Mouse (Mus musculus): Measurements from ENCODE around the gene Aars2.
A peak's percentile ranks its signal among the peaks of the same experiment; 100 is the strongest.

The Aars2 gene

DNA sequence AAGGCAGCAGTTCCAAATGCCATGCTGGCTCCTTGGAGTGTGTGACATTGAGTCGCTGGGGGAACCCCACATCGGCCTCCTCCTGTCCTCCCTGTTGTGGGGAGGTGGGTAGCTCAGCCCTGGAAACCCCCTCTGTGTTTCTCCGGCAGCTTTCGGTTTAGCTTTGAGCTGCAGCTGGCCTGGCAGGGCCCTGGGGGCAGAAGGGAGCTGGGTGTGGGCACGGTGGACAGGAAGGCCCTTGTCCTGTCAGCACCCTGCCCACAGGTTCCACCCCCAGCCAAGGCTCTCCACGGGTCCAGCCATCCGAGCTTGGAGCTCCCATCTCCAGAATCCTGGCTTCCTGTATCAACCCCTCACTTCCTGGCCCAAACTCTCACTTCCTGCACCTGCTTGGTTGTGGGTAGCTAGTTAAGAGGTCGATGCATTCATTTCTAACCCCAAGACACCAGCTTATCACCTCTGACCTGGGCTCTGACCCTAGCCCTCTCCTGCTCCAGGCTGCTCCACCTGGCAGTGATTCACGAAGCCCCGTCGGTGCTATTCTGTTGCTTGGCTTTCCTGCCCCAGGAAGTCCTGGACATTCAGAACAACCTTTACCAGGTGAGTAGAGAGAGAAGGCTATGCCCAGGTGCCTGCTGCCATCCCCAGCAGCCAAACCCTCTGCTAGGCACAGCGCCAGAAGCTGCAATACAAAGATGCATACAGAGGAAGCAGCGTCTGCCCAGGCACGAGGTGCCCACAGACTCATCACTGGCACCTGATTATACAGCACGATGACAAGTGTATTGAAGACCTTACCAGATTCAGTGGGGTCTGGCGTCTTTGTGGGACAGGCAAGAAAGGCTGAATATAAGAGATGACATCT lies 51.6 kb downstream of the Aars2 start:
- DNase-seq (ENCODE audit: low spot score in 2 of 2) = peak in 1 of 2 experiments; percentile 38

GRCm38 (mm10) chr17:45559732-45560525 lies 53.3 kb downstream of the Aars2 start:
- no peak for DNase-seq (ENCODE audit: low spot score in 2 of 2)

- DNase-seq (ENCODE audit: low spot score in 2 of 2) = no peak
These were observed 56.6 kb downstream of the Aars2 start for GRCm38 (mm10) chr17:45563216-45563615.

DNA sequence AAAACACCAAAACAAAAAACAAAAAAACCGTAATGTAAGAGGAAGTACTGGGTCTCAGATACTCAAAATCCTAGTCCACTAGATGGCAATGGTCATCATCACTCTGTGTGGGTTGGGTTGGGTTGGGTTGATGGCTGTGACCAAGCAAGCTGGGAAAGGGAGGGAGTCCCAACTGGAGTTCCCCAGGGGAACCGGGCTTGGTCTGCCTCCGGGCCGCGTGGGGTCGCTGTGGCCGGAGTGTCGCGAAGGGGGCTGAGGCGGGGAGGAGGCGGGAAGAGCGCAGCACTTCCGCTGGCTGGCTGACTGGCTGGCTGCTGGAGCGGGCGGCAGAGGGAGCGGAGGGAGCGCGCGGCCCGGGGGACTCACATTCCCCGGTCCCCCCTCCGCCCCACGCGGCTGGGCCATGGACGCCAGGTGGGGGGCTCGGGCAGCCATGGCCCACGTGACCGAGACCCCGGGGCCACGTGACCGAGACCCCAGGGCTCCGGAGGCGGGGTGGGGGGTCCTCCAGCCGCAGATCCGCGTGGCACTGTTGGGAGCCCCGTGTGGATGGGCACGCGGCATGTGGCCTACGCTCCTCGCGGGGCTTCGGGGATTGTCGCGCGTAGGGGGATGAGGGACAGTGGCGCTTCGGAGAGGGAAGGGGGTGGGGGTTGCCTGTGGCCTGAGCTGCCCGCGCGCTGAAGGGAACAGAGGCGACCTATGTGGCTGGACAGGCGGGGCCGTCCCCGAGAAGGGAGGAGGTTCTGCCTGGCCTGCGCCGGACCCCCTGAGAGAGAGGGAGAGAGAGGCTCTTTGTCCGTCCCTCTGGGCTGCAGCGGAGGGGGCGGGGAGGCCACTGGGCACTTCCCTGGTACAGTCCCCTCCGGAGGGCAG lies 57.3 kb downstream of the Aars2 start, which contains the start of gene Slc35b2:
Slc35b2 (plus strand) TSS at position 220 of the 876 bp plus-strand sequence.
- peak; percentile 83 to 90 for DNase-seq (ENCODE audit: low spot score in 2 of 2)

GRCm38 (mm10) chr17:45564531-45565084 lies 58.0 kb downstream of the Aars2 start:
- DNase-seq (ENCODE audit: low spot score in 2 of 2) = no peak

GRCm38 (mm10) chr17:45565103-45565502 lies 58.5 kb downstream of the Aars2 start:
- no peak for DNase-seq (ENCODE audit: low spot score in 2 of 2)

DNA sequence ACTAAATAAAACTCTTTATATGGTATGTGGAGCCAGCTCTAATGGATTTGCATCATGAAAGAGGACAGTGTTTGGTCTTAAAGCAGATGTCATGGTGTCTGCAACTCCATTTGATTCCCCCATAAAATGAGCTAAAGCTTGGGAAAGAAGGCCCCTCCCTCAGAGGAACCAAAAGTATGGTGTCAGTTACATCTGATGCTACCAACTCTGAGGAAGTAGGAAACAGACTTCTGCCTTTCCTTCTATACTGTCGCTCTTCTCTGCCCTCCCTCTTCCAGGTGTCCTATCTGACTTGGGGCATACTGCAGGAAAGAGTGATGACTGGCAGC lies 59.4 kb downstream of the Aars2 start:
- DNase-seq (ENCODE audit: low spot score in 2 of 2) = no peak

DNA sequence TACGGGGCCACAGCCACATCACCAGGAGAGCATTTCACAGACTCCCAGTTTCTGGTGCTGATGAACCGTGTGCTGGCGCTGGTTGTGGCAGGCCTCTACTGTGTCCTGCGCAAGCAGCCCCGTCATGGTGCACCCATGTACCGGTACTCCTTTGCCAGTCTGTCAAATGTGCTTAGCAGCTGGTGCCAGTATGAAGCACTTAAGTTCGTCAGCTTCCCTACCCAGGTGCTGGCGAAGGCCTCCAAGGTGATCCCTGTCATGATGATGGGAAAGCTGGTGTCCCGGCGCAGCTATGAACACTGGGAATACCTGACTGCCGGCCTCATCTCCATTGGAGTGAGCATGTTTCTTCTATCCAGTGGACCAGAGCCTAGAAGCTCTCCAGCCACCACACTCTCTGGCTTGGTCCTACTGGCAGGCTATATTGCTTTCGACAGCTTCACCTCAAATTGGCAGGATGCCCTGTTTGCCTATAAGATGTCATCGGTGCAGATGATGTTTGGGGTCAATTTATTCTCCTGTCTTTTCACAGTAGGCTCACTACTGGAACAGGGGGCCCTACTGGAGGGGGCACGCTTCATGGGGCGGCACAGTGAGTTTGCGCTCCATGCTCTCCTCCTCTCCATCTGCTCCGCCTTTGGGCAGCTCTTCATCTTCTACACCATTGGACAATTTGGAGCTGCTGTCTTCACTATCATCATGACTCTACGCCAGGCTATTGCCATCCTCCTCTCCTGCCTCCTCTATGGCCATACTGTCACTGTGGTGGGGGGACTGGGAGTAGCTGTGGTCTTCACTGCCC lies 59.9 kb downstream of the Aars2 start:
- no peak for DNase-seq (ENCODE audit: low spot score in 2 of 2)

GRCm38 (mm10) chr17:45567162-45567601 lies 60.5 kb downstream of the Aars2 start:
- no peak for DNase-seq (ENCODE audit: low spot score in 2 of 2)

- no peak for DNase-seq (ENCODE audit: low spot score in 2 of 2)
These were observed 62.3 kb downstream of the Aars2 start for GRCm38 (mm10) chr17:45568990-45569389.

DNA sequence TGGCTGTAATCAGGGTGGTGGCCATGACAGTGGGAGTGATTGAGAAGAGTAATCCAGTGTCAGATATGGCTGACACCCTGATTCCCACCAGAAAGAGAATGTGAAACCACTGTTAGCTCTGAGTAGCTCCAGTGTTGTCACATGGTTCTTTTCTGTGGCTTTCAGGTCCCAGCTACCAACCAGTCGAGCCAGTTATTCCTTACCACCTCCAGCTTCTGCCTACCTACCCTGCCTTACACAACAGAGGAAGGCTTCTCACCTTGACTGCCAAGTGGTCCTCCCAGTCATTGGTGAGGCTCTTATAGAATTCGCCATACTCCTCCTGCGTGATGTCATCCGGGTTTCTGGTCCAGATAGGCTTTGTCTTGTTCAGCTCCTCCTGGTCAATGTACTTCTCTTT lies 63.4 kb downstream of the Aars2 start:
- no peak for DNase-seq (ENCODE audit: low spot score in 2 of 2)
